Mouse (Mus musculus): ENCODE data around the gene Kcna7.

Kcna7 gene

DNA sequence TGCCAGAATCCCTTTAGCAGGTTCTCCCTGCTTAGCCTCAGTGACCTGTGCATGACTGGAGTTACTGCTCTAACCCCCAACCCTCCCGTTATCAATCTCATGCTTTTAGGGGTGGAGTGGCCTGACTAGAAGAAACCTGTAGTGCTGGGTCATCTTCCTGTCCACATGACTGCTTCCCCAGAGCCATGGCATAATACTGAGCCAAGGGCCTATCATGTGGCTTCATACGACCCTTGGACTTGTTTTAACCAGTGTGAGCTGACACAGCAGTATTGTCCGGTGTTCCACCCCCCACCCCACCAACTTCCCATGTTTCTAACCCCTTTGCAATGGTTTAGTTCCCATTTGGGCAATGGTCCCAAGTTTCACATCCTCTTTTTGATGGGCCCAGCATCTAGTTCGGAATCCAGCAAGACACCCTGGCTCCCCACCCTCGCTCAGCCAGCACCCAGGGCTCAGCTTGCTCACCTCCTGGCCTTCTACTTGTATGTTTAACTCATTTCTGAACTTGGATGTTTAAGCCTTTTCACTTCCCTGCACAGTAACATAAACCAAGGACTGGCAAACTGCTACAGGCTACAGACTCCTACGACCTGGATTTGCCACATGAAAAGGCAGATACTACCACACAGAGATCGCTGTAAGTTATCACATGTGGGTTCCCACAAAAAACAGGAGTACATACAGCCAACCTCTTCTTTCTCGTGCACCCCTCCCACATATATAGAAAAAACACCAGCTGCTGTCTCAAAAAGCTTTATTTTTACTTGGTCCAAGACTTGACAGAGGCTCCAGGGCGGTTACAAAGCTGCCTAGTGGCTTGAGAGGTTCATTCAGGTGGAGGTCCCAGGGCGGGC, 52.0 kb downstream of the Kcna7 start:
- in situ Hi-C loops (cut with MboI; ENCODE audit: low sequenced_read_pairs) = no loop called here

DNA sequence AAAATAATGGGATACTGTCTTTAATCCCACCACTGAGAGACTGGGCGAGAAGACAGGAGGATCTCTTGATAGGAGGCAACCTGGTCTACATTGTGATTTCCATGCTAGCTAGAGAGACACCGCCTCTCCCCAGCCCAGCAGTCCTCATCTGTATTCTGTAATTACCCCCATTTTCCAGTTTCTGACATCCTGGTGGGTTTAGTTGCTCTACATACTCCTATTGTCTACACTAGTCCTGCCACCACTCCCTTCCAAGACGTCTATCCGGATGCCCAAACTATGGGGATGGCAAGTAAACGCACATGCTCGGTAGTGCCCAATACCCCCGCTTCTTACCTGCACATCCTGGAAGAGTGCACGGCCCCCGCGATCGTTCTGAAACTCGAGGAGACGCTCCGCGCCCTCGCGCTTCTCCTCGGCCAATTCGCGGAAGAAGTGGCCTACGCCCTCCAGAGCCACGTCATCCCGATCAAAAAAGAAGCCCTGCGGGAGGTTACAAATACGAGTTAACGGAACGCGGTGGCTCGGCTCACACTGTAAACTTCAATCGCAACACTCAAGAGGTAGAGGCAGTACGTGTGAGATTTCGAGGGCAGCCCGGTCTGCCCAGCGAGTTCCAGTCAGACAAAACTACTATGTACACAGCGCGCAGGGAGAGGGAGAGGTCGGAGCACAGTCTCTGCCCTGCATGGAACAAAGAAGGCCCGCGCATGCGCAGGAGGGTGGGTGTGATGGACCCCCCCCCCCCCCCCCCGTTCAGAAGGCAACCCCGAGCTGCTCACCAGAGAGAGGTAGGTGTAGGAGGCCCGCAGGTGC, 53.5 kb downstream of the Kcna7 start:
- in situ Hi-C loops (cut with MboI; ENCODE audit: low sequenced_read_pairs) = no loop called here
